Mouse (Mus musculus) brain, embryonic 14.5 days (tissue): ENCODE data around the gene Stk19.

ENCODE experiments used
- CTCF ChIP-seq: fragments of 200-500 bp; IDR thresholded peaks from 2 replicates; pipeline ENCODE4 v1.5.1; 2012; ENCODE audit warnings: inconsistent platforms, mild to moderate bottlenecking, moderate library complexity, borderline replicate concordance; ENCODE audit not compliant: insufficient read depth, insufficient read length; ENCODE audit errors: extremely low read depth
- POLR2A ChIP-seq: fragments of 200-500 bp; IDR thresholded peaks from 2 replicates; pipeline ENCODE4 v1.6.1; 2012; ENCODE audit warnings: mild to moderate bottlenecking, inconsistent platforms, borderline replicate concordance; ENCODE audit not compliant: poor library complexity, insufficient read depth, insufficient read length, severe bottlenecking; ENCODE audit errors: extremely low read depth

DNA sequence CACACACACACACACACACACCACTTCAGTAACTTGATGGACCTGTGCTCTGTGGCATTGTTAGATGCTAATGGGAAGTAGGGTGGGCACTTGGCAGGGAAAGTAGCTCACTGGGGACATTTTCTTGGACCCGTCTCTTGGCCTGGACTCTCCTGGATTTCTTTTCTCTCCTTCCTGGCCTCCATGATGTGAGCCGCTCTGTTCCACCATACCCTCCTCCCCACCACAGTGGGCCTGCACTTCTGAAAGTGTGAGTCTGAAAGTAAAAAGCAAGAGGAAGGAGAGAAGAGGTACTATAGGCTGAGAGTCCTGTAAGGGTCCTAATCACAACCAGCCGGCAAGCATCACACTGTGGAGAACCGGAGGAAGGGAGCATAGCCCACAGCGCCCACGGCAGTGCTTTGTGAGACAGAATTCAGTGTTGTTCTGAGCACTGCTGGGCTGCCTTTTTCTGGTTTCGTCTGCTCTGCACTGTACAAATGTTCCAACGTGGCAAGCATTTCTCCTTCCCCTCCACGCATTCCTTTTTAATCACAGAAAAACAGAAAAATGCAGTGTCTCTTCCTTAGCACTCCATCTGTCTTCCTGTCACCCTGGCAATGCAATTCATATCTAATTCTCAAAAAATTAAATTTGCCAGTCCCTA is 58.9 kb downstream of the Stk19 start:
- no peak for TF ChIP-seq CTCF
- TF ChIP-seq POLR2A = no peak
